Mouse (Mus musculus) mouse trophoblast stem cell (cell line): Measurements from ENCODE around the gene Ctrb1.

Source experiments
- in situ Hi-C, 2 experiments: fragments of 300-500 bp; cut with MseI, MboI; formaldehyde crosslinking; loops; 2 replicates in 1 of 2; 3 replicates in 1 of 2; pipeline ENCODE4 v1.15.1; 2025

The Ctrb1 gene

DNA sequence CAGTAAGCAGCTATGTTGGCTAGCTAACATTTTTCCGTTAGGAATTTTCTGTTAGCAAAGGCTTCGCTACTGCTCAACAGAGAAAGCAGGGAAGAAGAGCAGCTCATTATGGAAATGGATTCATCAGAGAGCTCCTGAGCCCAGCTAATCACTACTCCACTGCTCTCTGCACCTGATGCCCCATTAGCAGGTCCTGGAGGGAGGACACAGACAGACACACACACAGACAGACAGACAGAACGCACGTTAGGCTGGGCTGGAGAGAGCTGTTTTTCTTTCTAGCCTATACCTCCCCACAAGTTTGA lies 26.6 kb upstream of the Ctrb1 start:
- in situ Hi-C loops = no loop called here

- in situ Hi-C loops = no loop called here
Measured at GRCm38 (mm10) chr8:111716603-111717487, 26.0 kb upstream of the Ctrb1 start.

- in situ Hi-C loops = no loop called here
Measured at GRCm38 (mm10) chr8:111715514-111715913, 24.7 kb upstream of the Ctrb1 start.

DNA sequence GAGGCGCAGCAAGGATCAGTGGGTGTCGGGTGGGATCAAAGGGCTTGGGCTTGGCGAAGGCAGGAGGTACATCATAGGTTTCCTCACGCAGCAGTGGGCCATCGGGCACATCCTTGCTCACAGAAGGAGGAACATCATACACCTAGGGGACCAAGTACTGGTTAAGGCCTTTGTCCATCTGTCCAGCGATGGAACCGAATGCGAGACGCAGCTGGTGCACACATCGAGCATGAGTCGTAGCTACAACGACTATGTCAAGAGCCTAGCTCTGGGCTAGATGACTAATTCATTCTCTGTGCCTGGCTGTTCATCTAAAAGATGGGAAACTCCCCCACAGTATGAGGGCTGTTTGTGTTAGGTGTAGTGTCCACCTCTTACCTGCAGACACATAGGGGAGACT lies 23.5 kb upstream of the Ctrb1 start:
- in situ Hi-C loops = no loop called here

DNA sequence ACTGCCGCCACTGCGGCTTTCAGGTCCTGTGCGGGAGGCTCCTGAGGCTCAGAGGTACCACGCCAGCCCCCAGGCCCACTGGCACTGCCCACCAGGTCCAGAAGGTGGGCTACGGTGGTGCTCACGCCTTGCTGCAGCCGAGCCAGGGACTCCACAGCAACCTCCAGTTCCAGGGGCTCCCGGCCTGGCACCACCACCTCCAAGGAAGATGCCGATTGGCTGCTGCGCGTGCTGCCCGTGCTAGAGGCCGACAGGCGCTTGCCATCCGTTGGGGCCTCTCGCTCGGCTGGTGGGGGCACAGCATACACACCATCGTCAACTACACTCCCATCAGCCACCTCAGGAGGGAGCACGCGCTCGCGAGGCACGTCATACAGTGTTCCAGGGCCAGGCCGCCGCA lies 23.0 kb upstream of the Ctrb1 start:
- in situ Hi-C loops = no loop called here

DNA sequence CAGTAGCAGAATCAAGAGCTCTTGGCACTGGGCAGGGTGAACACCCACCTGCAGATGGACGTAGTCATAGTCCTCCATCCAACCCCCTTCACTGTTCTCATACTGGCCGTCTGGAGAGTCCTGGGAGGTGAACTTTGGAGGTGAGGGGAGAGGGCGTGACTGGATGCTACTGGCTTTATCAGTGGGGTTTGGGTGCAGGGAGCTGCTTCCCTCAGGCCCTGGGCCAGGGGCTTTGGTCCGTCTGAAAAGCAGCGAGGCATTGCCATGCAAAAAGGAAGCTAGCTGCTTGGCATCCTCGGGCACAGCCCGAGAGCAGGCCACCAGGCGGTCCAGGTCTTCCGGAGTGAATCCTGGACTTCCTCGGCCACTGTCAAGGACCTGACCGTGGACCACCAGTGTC lies 22.5 kb upstream of the Ctrb1 start:
- in situ Hi-C loops = no loop called here

- in situ Hi-C loops = no loop called here
Measured at GRCm38 (mm10) chr8:111712588-111712987, 21.8 kb upstream of the Ctrb1 start.

GRCm38 (mm10) chr8:111712135-111712534 lies 21.3 kb upstream of the Ctrb1 start:
- in situ Hi-C loops = no loop called here

DNA sequence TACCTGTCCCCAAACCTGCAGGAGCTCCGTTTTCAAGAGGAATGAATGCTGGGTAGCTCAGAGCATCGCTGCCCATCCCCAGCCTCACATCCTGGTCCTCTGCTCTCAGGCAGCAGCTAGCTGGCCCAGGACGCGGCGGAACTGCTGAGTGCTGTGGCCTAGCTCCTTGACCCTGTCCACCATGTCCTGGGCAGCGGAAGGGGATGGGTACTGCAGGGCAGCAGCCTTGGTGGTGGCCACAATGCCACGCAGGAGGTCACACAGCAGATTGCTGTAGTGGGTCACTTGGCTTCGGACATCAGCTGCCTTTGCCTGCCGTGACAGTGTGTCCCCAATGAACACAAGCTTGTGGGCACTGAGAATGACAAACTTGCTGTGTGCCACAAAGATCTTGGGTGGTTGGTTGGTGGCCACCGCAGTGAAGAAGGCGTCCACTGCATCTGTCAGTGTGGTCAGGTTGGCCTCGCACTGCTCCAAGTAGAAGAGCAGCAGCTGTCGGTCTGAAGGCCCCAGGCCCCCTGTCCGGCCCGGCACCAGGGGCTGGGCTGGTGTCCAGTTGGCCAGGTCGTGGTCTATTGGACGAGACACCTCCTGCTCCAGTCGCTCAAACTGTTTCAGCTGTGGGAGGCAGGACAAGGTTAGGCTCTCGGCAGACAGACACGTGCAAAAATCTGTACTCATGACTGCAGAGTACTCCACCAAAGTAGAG lies 20.1 kb upstream of the Ctrb1 start:
- in situ Hi-C loops = no loop called here

DNA sequence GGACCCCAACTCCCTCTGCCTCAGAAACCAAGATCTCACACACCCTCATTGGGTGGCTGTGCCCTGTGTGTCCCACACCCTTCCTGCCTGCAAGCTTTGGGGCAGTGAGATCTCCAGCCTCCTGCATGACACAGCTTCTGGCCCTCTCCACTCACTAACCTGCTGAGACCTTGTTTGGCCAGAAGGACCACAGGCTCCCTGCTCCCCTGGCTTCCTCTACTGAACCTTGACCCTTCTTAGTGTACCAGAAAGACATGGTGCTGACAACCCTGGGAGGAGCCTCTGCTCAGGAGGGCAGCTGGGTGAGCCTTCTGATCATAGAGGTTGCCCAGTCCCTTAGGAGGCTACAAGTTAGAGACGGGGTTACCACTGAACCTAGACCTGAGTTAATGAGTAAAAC lies 18.4 kb upstream of the Ctrb1 start:
- in situ Hi-C loops = no loop called here

DNA sequence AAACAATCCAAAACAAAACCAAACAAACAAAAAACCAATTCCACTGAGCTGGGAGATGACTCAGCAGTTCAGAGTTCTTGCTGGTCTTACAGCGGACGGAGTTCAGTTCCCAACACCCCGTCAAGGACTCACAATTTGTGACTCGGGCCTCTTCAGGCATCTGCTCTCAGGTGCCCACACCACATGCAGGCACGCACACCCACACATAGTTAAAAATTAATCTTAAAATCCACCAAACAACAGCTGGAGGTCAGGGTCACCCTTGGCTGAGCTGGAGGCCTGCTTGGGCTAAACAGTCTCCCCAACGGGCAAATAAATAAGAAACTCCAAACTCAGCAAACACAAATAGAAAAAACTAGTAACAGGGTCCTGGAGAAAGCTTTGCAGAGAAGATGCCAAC lies 17.5 kb upstream of the Ctrb1 start:
- in situ Hi-C loops = no loop called here

GRCm38 (mm10) chr8:111705699-111706098 lies 14.9 kb upstream of the Ctrb1 start:
- in situ Hi-C loops = no loop called here

GRCm38 (mm10) chr8:111705222-111705621 lies 14.4 kb upstream of the Ctrb1 start:
- in situ Hi-C loops = no loop called here

GRCm38 (mm10) chr8:111704585-111704984 lies 13.8 kb upstream of the Ctrb1 start:
- in situ Hi-C loops = no loop called here

- in situ Hi-C loops = no loop called here
Measured at GRCm38 (mm10) chr8:111701380-111701779, 10.6 kb upstream of the Ctrb1 start.

GRCm38 (mm10) chr8:111700740-111701139 lies 9.9 kb upstream of the Ctrb1 start:
- in situ Hi-C loops = no loop called here

GRCm38 (mm10) chr8:111700201-111700600 lies 9.4 kb upstream of the Ctrb1 start:
- in situ Hi-C loops = no loop called here

- in situ Hi-C loops = no loop called here
Measured at GRCm38 (mm10) chr8:111699035-111699434, 8.2 kb upstream of the Ctrb1 start.

GRCm38 (mm10) chr8:111697655-111698054 lies 6.8 kb upstream of the Ctrb1 start:
- in situ Hi-C loops = no loop called here

GRCm38 (mm10) chr8:111695441-111695840 lies 4.6 kb upstream of the Ctrb1 start:
- in situ Hi-C loops = no loop called here

GRCm38 (mm10) chr8:111693261-111693741 lies 2.5 kb upstream of the Ctrb1 start:
- in situ Hi-C loops = no loop called here

- in situ Hi-C loops = loop anchor here in 1 of 2 experiments (10.0 kb wide), 1 partner anchor 138 kb away; no protein-coding TSS in a partner anchor
Measured at GRCm38 (mm10) chr8:111686881-111687280, 3.9 kb downstream of the Ctrb1 start.

- in situ Hi-C loops = loop anchor here in 1 of 2 experiments (10.0 kb wide), 1 partner anchor 142 kb away; no protein-coding TSS in a partner anchor
Measured at GRCm38 (mm10) chr8:111682521-111682920, 8.3 kb downstream of the Ctrb1 start.
